Mouse (Mus musculus): ENCODE measurements around the gene Srebf1.
A peak's percentile ranks its signal among the peaks of the same experiment; 100 is the strongest.

DNA sequence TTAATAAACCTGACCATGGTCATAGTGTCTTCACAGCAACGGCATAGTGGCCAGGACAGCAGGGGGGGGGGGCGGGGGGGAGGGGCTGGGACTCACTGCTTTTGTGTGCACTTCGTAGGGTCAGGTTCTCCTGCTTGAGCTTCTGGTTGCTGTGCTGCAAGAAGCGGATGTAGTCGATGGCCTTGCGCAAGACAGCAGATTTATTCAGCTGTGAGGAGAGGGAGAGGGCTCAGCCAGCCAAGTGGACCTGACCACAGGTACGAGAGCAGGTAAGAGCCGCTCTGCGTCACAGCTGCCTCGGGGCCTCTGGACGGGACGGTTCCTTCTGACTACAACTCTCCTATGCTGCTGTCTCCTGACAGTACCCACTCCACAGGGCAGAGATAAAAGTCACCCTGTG, 17.4 kb downstream of the Srebf1 start:
- TF ChIP-seq SRF (IDR thresholded peaks at IDR 0.05; ENCODE audit: control insufficient read depth, insufficient read length, low read depth) (no peak), MYOD1 (IDR thresholded peaks at IDR 0.05; ENCODE audit: control insufficient read depth in 1 of 3, insufficient read length in 2 of 3, low read depth in 2 of 3) (no peak), TCF12 (IDR thresholded peaks at IDR 0.05; ENCODE audit: insufficient read depth, poor library complexity, severe bottlenecking) (no peak), E2F4 (IDR thresholded peaks at IDR 0.05; ENCODE audit: insufficient read depth) (no peak), CEBPB (IDR thresholded peaks at IDR 0.05; ENCODE audit: insufficient read depth, poor library complexity, severe bottlenecking) (no peak), POLR2A (IDR thresholded peaks at IDR 0.05; ENCODE audit: insufficient read length, low read depth) (no peak), MYOG (IDR thresholded peaks at IDR 0.05; ENCODE audit: control insufficient read depth in 1 of 3, insufficient read depth in 1 of 3, insufficient read length in 2 of 3, low read depth in 2 of 3) (no peak), USF1 (IDR thresholded peaks at IDR 0.05; ENCODE audit: low read depth) (no peak), POLR2AphosphoS2 (IDR thresholded peaks at IDR 0.05; ENCODE audit: insufficient read length, low read depth) (peak; percentile 38), MAX (IDR thresholded peaks at IDR 0.05; ENCODE audit: low read depth) (no peak), TCF3 (IDR thresholded peaks at IDR 0.05; ENCODE audit: insufficient read length, low read depth) (no peak)
